Mouse (Mus musculus) adrenal gland, adult (tissue): Measurements from ENCODE around the gene Gm28043.

ENCODE experiments used
- DNase-seq, 2 experiments: peaks; one replicate each; pipeline ENCODE4 v3.0.0; 2022 to 2023; ENCODE audit warnings: low spot score in 1 of 2; ENCODE audit not compliant: inconsistent age in 2 of 2

Gm28043 gene

GRCm38 (mm10) chr17:29614115-29615023 is at the start of gene Gm28043, which contains the start of gene Rnf8:
TSS of gene Gm28043 (plus strand) at chr17:29614876.
TSS of gene Rnf8 (plus strand) at chr17:29614790.
- peak; percentile 95 to 98 for DNase-seq

- DNase-seq = no peak
These were observed 49.2 kb upstream of the Gm28043 start for GRCm38 (mm10) chr17:29565521-29565920.

DNA sequence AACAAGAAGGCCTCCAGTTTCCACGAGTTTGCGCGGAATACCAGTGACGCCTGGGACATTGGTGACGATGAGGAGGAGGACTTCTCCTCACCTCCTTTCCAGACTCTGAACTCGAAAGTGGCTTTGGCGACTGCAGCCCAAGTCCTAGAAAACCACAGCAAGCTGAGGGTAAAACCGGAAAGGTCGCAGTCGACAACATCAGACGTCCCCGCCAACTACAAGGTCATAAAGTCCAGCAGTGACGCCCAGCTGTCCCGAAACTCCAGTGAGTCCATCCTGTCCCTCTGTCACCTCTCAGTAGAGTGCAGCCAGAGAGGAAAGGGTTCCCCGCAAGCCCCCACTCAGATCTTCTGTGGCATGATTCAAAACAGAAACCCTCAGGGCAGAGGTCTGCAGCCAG is 46.2 kb upstream of the Gm28043 start:
- peak; percentile 63 to 73 for DNase-seq

DNA sequence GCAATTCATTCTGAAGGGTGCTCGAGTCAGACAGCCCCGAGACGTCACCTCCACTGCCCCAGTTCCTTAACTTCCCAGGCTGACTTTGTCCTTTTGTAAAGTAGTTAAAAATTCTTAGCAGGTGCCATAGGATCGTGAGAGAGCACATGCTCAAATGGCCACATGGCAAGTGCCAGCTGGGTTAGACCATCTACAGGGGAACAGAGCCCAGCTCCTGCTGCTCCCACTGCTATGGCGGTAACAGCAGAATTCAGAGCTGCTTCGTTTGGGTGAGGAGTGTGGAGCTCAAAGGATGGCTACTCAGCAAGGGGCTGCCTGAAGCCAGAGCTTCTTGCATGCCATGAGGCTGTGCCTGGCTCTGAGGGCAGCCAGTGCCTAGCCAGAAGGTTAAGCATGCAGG is 44.8 kb upstream of the Gm28043 start:
- no peak for DNase-seq

DNA sequence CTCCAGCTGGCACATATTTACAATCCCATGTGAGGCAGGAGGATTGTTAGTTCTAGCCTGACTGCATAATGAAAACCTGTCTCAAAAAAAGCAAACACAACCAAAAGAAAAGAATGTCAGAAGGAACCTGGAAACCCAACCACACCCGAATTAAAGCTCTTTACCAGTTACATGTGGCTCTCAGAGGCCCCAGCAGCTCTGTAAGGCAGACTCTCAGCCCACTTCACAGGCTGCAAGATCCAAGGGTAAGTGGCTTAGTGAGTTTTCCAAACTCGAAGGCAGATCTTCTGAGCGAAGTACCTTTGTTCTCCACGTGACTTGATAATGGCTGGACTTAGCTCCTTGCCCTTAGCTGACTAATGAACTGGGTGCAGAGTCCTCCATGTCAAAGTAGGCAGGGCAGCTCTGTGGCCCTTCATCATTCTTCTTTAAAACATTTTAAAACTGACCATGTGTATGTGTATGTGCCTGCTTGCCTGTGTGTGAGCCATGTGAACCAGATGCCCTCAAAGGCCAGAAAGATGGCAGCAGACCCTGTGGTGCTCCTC is 35.0 kb upstream of the Gm28043 start:
- DNase-seq = no peak

DNA sequence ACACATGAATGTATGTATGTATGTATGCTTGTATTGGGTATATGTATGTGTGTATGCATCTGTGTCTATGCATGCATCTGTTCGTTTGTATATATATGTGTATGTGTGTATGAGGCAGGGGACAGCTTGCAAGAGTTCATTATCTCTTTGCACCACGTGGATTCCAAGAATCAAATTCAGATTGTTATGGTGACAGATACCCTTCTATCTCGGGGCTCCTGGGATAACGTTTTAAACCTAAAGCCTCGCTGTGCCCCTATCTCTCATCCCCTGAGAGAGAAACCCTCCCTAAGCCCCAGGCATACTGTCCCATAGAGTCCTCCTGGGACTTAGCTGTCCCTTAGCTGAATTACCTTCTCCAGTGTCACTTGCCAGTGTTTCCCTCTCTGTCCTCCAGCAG is 31.1 kb upstream of the Gm28043 start:
- no peak for DNase-seq

- no peak for DNase-seq
These were observed 30.4 kb upstream of the Gm28043 start for GRCm38 (mm10) chr17:29584306-29584705.

DNA sequence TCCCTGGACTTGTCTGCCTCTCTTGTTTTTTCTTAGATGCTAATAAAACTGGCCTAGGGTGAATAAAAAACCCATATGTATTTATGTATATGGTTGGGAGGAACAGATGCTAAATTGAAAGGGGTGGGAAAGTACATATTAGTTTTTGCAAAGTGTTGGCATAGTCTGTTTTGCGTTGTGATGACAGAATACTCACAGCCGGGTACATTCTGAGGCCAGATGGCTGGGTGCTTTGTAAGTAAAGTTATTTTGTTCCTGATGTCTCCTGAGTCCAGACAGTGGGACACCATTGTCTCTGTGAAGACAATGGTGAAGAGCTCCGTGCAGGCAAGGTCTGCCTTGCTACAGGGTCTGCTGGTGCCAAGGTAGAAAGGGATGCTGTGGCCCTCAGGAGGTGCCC is 29.9 kb upstream of the Gm28043 start:
- DNase-seq = no peak

- no peak for DNase-seq
These were observed 29.2 kb upstream of the Gm28043 start for GRCm38 (mm10) chr17:29585446-29585845.

DNA sequence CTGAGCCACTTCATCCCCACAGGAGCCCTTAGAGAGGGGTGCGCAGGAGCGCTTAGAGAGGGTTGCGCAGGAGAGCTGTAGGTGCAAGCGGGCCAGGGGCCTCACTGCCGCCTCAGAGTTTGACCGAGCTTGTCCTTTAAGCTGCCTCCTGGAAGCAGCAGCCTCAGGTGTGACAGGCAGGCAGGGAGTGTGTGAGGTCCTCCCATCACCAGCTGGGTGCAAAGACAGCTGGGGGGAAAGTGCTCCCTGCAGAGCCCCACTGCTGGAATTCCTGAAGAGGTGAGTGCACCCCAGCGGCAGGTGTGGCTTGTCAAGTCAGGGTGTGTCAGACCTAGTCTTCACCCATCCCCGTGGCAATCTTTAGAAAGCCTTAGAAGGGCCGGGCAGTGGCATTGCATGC is 27.8 kb upstream of the Gm28043 start:
- no peak for DNase-seq

DNA sequence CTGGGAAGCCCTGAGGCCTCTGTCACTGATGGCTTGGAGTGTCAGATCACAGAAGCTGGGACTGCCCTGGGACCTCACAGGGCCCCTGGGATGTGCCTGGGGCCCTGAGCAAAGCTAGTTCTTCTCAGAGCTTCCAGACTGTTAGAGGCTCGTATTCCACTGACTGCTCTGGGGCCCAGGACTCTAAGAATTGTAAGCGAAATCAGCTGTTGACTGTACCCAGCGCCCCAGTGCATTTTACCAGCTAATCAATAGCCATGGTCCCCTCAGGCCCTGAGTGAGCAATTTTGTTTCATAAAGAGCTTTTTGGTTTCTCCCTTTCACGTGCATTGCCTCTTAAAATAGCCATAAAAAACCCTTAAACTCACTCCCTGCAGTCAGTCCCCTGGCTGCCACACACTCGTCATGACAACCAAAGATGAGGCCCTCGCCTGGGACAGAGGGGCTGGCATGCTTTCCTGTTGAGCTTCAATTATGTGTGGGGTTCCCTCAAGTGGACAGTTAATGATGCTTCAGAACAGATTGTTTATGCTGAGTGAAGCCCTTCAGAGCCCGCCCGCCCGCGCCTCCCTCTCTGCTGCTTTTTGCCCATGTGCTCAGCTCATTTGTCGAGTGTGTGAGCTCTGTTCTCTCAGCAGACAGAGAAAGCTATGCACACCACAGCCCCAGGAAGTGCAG is 25.3 kb upstream of the Gm28043 start:
- no peak for DNase-seq

GRCm38 (mm10) chr17:29595891-29596770 is 18.5 kb upstream of the Gm28043 start:
- DNase-seq = peak; percentile 75 to 80

- DNase-seq = peak in 1 of 2 experiments; percentile 24
These were observed 17.9 kb upstream of the Gm28043 start for GRCm38 (mm10) chr17:29596771-29597132.

DNA sequence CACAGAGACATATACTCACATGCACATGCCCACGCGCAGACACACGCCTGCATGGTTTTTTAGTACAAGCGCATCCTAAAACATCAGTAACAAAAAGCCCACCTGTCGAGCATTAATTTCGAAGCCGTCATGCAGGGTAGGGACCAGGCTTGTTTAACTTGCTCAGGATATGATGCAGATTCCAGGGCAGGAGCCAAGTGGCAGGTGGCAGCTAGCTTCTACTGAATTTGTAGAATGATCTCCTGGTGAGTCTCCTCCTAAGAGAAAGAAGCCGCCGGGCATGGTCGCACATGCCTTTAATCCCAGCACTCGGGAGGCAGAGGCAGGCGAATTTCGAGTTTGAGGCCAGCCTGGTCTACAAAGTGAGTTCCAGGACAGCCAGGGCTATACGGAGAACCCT is 15.6 kb upstream of the Gm28043 start:
- no peak for DNase-seq

- no peak for DNase-seq
These were observed 15.1 kb upstream of the Gm28043 start for GRCm38 (mm10) chr17:29599537-29599936.

- DNase-seq = peak; percentile 77 to 88
These were observed 13.3 kb upstream of the Gm28043 start for GRCm38 (mm10) chr17:29601391-29601790.

GRCm38 (mm10) chr17:29603283-29603682 is 11.4 kb upstream of the Gm28043 start:
- peak; percentile 77 to 93 for DNase-seq

- peak in 1 of 2 experiments; percentile 60 for DNase-seq
These were observed 1.2 kb upstream of the Gm28043 start for GRCm38 (mm10) chr17:29613453-29613852.

DNA sequence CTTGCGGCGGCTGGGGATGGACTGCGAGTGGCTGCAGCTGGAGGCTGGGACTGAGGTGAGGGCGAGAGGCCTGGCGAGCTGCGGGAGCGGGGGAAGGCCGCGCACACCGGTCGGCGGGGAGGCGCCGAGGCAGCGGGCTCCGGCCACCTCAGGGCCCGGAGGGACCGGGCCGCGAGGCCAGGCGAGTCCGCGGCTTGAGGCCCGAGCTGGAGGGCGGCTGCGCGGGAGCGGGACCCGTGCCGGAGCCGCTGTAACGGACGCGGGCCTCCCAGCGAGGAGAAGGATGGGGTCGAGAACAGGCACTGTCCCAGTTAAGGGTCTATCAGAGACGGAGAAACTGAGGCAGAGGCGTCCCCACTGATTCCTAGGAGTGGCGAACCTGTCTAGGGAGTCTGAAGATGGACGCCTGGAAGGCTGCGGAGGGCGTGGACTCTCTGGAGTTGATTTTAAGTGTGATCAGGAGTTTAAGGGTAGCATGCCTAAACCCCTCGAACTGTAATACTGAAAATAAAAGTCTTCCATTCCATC is 412 bp downstream of the Gm28043 start:
- DNase-seq = no peak

- DNase-seq = peak; percentile 43 to 87
These were observed 940 bp downstream of the Gm28043 start for GRCm38 (mm10) chr17:29615616-29616015.

GRCm38 (mm10) chr17:29619231-29619630 is 4.6 kb downstream of the Gm28043 start:
- DNase-seq = no peak
